Mouse (Mus musculus) ES-Bruce4 (cell line): ENCODE measurements around the gene Phf13.

ENCODE experiments used
- CTCF ChIP-seq: IDR thresholded peaks from one replicate; pipeline ENCODE4 v1.8.1; 2011; ENCODE audit warnings: low read depth, low read length
- EP300 ChIP-seq: IDR thresholded peaks from 2 replicates; pipeline ENCODE4 v1.6.1; 2011; ENCODE audit warnings: low read depth, low read length; ENCODE audit not compliant: insufficient read depth
- POLR2A ChIP-seq: IDR thresholded peaks from one replicate; pipeline ENCODE4 v1.8.1; 2011; ENCODE audit warnings: low read length; ENCODE audit not compliant: insufficient read depth

GRCm38 (mm10) chr4:152010707-152011134 is 14.7 kb upstream of the Phf13 start:
- no peak for TF ChIP-seq CTCF
- TF ChIP-seq POLR2A, result no peak
- no peak for TF ChIP-seq EP300
